Mouse (Mus musculus): ENCODE measurements at regions not wholly inside any gene's neighbourhood (a gene's known extent, or its start where the extent isn't known, plus 50 kb on each side); places are given as distances from the start of the nearest gene placed in this dataset.
"Not testable (repeated sequence)": the region's sequence is repeated elsewhere in the genome, so short reads cannot be mapped to it uniquely, and the experiment has no call there.

- no peak for DNase-seq (ENCODE audit: extremely low read depth, low read depth)
Observed at GRCm38 (mm10) chr14:102199430-102199829, 469.7 kb downstream of the Lmo7 start.

- DNase-seq (ENCODE audit: extremely low read depth, low read depth): no peak
Observed at GRCm38 (mm10) chr14:102190786-102191185, 461.0 kb downstream of the Lmo7 start.

DNA sequence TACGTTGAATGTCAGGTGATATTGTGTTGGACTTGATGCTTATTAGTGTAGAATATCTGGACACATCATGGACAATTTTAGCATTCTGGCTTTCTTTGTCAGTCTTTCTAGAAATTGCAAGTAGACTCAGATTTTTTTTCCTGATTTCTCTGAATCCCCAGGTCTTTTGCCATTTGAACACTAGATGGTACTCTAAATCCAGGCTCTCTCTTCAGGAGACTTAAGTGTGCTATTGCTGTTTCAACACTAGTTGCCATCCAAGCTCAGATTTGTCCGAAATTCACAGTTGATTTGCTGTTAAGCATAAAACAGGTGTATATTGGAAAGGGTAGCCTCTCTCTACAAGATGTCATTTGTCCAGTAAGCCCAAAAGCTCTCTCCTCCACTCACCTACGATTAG lies 451.5 kb downstream of the Lmo7 start:
- DNase-seq (ENCODE audit: extremely low read depth, low read depth): no peak

DNA sequence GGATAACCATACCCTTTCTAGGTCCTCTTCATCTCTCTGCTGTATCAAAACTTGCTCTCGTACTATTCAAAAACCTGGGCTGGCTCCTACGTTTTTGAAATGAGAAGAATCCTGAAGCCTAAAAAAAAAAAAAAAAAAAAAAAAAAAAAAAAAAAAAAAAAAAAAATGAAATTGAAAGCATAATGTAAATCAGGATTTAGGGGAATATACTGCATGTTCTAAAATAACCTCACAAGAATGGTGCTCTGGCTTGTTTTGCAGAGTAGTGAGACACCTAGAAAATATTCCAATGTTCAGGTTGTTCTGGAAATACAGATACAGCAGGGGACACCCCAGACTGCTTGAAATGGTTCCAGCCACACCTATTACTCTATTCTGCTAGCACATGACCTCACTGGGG lies 442.0 kb downstream of the Lmo7 start:
- DNase-seq (ENCODE audit: extremely low read depth, low read depth): no peak

DNA sequence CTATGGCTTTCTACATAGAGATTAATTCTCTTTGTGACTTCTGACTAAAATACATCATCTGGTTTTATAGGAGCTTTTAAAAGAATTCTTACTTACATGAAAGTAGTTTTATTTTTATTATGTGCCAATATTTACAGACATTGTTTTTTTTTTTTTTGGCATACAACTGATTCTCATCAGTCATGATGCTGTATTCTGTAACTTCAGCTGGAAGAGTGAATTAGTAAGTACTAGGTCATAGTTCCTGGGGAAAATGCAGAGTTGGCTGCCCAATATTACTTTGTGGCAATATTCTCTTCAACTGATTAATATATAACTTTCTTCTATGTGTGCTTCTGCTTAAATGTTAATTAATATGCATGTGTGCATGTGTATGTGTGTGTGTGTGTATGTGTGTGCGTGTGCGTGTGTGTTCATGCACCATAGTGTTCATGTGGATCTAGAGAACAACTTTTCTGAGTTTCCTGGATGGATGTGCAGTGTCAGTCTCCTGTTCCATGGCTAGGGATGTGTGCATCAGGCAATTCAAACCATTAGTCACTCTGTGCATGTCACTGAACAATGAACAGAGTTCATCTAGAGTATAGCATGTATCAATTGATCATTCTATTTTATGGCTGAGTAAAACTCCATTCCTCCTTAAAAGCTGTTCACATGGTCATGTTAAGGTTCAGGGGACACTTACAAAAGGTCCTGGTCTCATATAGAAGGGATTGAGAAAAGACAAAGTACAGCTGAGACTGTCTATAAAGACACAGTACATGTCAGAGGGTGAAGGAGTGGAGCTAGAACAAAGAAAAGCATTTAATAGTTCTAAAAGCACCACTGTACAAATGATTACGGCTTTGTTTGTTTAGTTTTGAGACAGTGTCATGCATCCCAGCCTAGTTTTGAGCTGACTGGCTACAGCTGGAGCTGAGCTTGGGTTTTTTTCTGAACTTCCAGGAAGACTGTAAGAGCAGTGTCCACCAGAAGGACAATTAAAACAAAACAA lies 431.8 kb downstream of the Lmo7 start:
- DNase-seq (ENCODE audit: extremely low read depth, low read depth): no peak

GRCm38 (mm10) chr14:102150410-102150809 lies 420.7 kb downstream of the Lmo7 start:
- not testable (repeated sequence) for DNase-seq (ENCODE audit: extremely low read depth, low read depth)

- no peak for DNase-seq (ENCODE audit: extremely low read depth, low read depth)
Observed at GRCm38 (mm10) chr14:102142720-102143119, 413.0 kb downstream of the Lmo7 start.

GRCm38 (mm10) chr14:102138936-102139335 lies 409.2 kb downstream of the Lmo7 start:
- no peak for DNase-seq (ENCODE audit: extremely low read depth, low read depth)

DNA sequence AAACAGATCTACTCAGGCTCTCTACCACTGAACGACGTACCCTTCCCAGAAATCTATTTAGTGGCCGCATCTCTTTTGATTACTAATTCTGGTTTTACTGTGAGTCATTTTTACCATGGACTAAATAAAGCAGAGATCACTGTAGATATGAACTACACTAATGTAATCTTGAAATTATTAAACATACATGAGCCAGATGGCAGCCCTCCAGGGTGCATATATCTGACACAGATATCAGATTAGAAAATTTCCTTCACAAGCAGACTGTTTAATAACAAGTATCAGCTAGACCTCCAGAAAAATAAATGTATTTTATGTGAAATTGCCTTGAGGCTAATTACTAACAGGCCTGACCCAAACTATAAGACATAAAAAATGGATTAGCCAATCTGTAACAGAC lies 388.4 kb downstream of the Lmo7 start:
- DNase-seq (ENCODE audit: extremely low read depth, low read depth): no peak

DNA sequence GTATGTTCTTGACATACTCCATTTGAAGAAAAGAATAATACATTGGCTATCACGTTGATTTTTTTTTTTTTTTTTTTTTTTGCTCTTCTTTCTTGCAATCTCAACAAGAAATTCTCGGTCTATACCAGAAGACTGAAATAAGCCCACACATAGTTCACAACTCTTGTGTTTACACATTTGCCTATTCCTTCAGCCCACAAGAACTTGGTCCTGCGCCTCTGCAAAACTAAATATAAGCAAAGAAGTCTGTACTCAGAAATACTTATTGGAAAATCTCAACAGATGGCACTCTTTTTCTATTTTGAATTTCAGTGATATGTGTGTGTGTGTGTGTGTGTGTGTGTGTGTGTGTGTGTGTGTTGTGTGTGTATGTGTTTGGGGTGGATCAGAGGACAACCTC lies 376.4 kb downstream of the Lmo7 start:
- no peak for DNase-seq (ENCODE audit: extremely low read depth, low read depth)

DNA sequence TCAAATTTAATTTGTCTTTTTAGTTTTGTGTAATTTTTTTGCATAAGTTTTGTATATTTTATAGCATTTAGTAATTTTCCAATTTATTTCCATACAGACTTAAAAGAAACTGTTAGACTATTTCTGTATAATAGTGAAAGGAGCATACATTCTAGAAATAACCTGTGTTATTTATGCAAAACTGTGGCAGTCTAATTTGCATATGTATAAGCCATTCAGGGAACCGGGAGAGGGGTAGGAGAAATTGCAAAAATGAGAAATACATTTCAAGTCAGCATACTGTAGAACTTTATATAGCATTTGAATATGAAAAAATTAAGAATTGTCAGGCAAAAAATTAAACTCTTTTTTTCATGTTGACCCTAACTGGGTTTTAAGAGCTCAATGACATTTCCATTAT lies 364.3 kb downstream of the Lmo7 start:
- no peak for DNase-seq (ENCODE audit: extremely low read depth, low read depth)

- no peak for DNase-seq (ENCODE audit: extremely low read depth, low read depth)
Observed at GRCm38 (mm10) chr14:102092557-102092956, 362.8 kb downstream of the Lmo7 start.

DNA sequence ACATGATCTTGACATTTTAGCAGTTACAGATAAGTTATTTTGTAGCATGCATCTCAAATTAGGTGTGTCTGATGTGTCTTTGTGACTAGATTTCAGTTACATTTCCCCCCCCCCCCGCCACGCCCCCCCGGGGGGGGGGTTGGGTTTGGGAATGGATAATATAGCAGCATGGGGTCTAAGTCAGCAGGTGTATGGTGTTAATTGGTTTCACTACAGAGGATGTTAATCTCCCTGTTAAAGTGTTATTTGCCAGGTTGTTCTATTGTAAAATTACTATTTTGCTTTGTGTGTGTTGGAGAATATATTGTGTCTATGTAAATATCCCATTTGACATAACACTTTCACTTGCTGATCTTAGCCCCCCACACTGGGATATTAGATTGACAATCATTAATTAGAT lies 319.2 kb downstream of the Lmo7 start:
- no peak for DNase-seq (ENCODE audit: extremely low read depth, low read depth)

GRCm38 (mm10) chr14:102048485-102048884 lies 318.7 kb downstream of the Lmo7 start:
- no peak for DNase-seq (ENCODE audit: extremely low read depth, low read depth)

DNA sequence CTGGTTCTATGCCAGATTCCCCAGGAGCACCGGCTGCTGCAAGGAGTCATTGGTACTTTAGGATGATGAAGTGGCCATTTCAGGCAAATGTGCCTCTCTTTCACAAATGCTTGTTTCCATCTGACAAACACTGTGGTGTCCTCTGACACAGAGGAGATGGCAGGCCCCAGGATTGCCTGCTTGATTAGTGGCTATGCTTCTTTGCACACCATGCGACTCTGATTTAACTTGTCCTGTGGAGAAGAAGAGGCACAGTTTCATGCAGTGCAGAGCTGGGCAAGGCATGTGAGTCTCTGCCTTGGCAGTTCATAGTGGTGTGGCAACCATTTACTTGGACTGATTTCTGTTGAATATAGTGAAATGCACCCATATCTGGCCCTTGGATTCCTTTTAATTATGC lies 308.4 kb downstream of the Lmo7 start:
- no peak for DNase-seq (ENCODE audit: extremely low read depth, low read depth)

- no peak for DNase-seq (ENCODE audit: extremely low read depth, low read depth)
Observed at GRCm38 (mm10) chr14:102037487-102037886, 307.7 kb downstream of the Lmo7 start.

DNA sequence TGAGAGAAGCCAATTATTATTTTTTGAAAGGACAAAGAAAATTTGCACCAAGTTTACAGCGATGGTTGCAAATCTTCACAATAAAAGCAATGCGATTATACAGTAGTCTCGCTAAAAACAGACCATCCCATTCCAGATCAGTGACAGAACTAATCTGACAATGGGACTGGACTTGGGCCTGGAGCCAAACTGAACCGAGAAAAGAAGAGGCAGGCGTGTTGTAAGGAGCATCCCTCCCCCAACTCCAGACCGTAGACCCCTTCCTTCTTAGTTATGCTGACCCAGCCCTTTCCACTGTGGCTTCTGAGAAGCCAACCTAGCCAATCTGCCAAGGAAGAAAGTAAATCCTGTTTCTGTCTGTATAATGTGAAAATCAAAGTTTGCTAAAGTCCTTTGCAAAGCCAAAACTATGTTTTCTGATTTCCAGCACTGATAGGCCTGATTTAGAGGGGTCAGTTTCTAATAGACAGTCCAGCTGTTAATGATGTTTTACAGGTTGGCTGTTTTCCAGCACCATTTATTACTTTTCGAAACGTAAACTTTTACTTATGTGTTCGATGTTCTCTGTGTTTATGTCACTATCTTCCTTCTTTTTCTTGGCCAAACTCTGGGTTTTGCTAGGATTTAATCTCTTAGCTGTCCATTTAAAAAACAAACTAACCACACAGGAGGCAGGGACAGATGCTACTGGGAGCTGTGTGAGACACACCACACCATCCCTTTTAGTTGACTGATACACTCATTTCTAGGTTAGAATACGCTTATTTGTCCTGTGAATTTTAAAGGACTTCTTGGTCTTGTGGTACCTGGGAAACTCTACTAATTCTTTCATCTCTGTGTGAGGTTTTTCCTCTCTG lies 301.5 kb downstream of the Lmo7 start:
- no peak for DNase-seq (ENCODE audit: extremely low read depth, low read depth)

GRCm38 (mm10) chr14:102024646-102025045 lies 294.9 kb downstream of the Lmo7 start:
- no peak for DNase-seq (ENCODE audit: extremely low read depth, low read depth)

- no peak for DNase-seq (ENCODE audit: extremely low read depth, low read depth)
Observed at GRCm38 (mm10) chr14:102020161-102020605, 290.4 kb downstream of the Lmo7 start.

- no peak for DNase-seq (ENCODE audit: extremely low read depth, low read depth)
Observed at GRCm38 (mm10) chr14:102019320-102019719, 289.6 kb downstream of the Lmo7 start.

DNA sequence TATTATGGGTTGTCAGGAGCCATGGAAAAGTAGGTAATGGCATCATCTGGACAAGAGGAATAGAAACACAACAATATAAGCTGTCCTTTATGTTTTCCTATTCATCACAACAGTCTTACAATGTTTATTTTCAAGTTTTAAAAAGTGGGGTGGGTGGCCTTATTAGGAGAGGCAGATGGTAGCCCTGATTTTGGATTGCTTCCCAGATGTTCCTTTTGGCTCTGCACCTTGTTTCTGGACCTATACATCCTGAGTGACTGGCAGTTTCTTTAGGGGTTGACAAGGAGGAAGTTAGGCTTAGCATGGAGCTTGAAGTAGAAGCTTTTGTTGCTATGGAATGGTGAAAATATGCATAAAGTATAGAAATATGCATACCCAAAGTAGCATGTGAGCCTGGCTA lies 286.8 kb downstream of the Lmo7 start:
- DNase-seq (ENCODE audit: extremely low read depth, low read depth): no peak

DNA sequence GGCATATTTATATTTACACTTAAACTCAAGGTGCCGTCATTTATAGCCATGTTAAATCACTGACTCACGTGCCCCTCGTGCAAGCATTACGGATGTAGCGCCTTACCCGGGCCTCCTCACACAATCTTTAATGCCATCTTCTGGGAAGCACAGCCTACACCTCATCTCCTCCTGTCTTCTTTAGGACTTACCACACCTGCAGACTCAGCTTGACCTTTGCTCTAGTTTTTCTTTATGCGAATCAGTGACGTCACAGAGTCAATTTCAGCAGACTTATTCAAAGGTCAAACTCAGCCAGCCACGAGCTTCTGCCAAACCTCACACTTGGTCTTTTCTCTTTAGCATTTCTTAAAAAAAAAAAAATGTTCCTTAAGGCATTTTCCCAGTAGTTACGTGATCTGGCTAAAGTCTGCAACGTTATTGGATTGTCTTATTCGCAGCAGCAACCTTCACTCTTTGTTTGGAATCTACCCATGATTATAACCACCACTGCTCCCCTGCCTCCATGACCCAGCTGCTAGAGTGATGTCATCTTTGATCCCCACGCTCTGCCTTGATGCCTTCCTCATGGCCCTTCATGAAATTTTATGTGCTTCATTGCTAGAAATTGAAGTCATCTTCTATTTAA lies 285.3 kb downstream of the Lmo7 start:
- DNase-seq (ENCODE audit: extremely low read depth, low read depth): no peak
